22 mouse cellular contexts compared by ENCODE assay signal in the genomic region with DNA sequence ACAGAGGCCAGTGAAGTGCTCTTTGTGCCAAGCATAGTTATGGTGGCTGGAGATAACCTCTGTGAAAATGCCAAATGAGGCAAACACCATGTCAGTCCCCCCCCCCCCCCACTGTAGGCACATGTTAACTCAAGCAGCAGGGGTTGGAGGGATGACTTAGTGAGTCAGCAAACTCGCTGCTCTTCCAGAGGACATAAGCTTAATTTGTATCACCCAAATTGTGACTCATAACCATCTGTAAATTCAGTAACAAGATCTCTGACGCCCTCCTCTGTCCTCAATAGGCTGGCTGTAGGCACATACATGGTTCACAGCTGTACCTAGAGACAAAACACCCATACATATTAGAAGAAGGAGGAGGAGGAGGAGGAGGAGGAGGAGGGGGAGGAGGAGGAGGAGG.
"Had no signal": no experiment of that assay in that cellular context is flagged by ENCODE, and none has a peak within 500 bp of the region (broad histone marks: within the 10 kb centered on the region; RNA-seq: fewer than 3 reads in every experiment).

No protein-coding gene starts in this region.

- H3K4me1 ChIP-seq: limb, embryonic 10.5 days; liver, embryonic 13.5 days; liver, embryonic 15.5 days had no signal

- H3K9ac ChIP-seq: hindbrain, embryonic 12.5 days; hindbrain, embryonic 14.5 days; intestine, embryonic 15.5 days; limb, embryonic 12.5 days; liver, embryonic 13.5 days; liver, embryonic 15.5 days had no signal

- H3K9me3 ChIP-seq: hindbrain, embryonic 10.5 days; hindbrain, embryonic 12.5 days; intestine, embryonic 15.5 days; limb, embryonic 10.5 days; limb, embryonic 12.5 days; liver, embryonic 13.5 days; liver, embryonic 15.5 days had no signal

- DNase-seq: gastrocnemius, postnatal 14 days; gastrocnemius, postnatal 36 days; heart, adult 11 months; heart, adult 2 months; heart, postnatal 10 days; heart, postnatal 4 days; kidney, adult 18-20 months; kidney, postnatal 25 days; kidney, postnatal 4 days; layer of hippocampus, adult 9-11 months; layer of hippocampus, postnatal 36 days; liver; liver, embryonic 13.5 days had no signal

- H3K27me3 ChIP-seq: hindbrain, embryonic 12.5 days; intestine, embryonic 15.5 days; limb, embryonic 12.5 days; liver, embryonic 13.5 days; liver, embryonic 15.5 days had no signal

- H3K4me3 ChIP-seq: heart, adult 2 months; hindbrain, embryonic 10.5 days; hindbrain, embryonic 12.5 days; intestine, embryonic 15.5 days; limb, embryonic 10.5 days; limb, embryonic 12.5 days; liver, embryonic 13.5 days; liver, embryonic 15.5 days had no signal

- H3K27ac ChIP-seq: heart, adult 2 months; hindbrain, embryonic 10.5 days; hindbrain, embryonic 12.5 days; hindbrain, embryonic 14.5 days; intestine, embryonic 15.5 days; limb, embryonic 10.5 days; limb, embryonic 12.5 days; liver, embryonic 13.5 days; liver, embryonic 15.5 days had no signal

- H3K4me2 ChIP-seq: heart, embryonic 11.5 days; hindbrain, embryonic 12.5 days; hindbrain, embryonic 14.5 days; intestine, embryonic 15.5 days; limb, embryonic 12.5 days; liver, embryonic 11.5 days; liver, embryonic 13.5 days; liver, embryonic 15.5 days had no signal

- H3K36me3 ChIP-seq: intestine, embryonic 15.5 days; liver, embryonic 13.5 days; liver, embryonic 15.5 days had no signal
